Mouse (Mus musculus) ES-E14 (cell line): ENCODE measurements around the gene Cstb.

Experiments
- HCFC1 ChIP-seq: IDR thresholded peaks from 2 replicates; pipeline ENCODE4 v1.6.1; 2012; ENCODE audit warnings: low read length, inconsistent platforms, borderline replicate concordance; ENCODE audit not compliant: insufficient read depth
- MAFK ChIP-seq: IDR thresholded peaks from 2 replicates; pipeline ENCODE4 v1.6.1; 2014; ENCODE audit warnings: mild to moderate bottlenecking, low read depth, low read length, inconsistent platforms; ENCODE audit not compliant: insufficient read depth
- ZNF384 ChIP-seq: IDR thresholded peaks from 2 replicates; pipeline ENCODE4 v1.6.1; 2012; ENCODE audit warnings: low read depth, low read length, inconsistent platforms

DNA sequence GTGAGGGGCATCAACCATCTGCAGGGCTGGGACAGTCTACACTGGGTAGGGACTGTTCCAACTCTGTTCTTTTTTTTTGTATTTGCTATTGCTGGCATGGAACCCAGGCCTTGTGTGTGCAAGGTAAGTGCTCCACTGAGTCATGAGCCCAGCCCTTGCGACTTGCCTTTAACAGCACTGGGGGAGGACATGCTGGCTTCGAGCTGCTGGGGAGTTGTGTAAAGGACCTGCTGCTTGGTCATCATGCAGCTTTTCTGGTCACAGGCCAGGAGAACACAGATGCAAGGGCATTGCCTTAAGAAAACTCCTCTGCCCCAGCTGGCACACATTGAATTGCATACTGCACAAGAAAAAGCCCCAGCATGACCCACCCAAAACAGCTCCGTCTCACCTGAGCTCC, 16.8 kb downstream of the Cstb start:
- TF ChIP-seq ZNF384 (no peak), MAFK (no peak), HCFC1 (no peak)
